In genomic region chr13:5802826-5803225, GRCm38 (mm10) we compare ENCODE assay signal across 7 mouse cellular contexts. TPM values are rescaled to one million over a fixed set of nuclear protein-coding genes. Genes with fewer than 3 reads are reported as not detected.
A peak's percentile ranks its signal among the peaks of the same experiment; 100 is the strongest.
DNase-seq lines count a peak whose midpoint lies in the region; ATAC-seq and TF ChIP-seq lines count a peak whose summit lies in the region.

No protein-coding gene starts in this region.

- TF ChIP-seq POLR2A in CH12.LX (IDR thresholded peaks at IDR 0.05; ENCODE audit: low read depth, low read length): no peak

- 40% methylated on average over 14 of the region's 14 CpGs for WGBS in intestine, embryonic 16.5 days
- WGBS in forebrain, embryonic 11.5 days: 72% methylated on average over 14 of the region's 14 CpGs

- dilution Hi-C loops in CH12.LX (cut with MboI; ENCODE audit: extremely low pct_ligation_motif_present, extremely low pct_unique_long_range_greater_than_20kb, low sequenced_read_pairs): no loop called here

- in situ Hi-C loops in CH12.LX (cut with MboI; ENCODE audit: low pct_ligation_motif_present, low pct_unique_long_range_greater_than_20kb, low sequenced_read_pairs): no loop called here

- 0 out of 2 replicates have a peak, but pooled peaks have one; percentile 7 for ATAC-seq in intestine, embryonic 16.5 days
- no peak for ATAC-seq in forebrain, embryonic 11.5 days (replicated peaks; ENCODE audit: low FRiP score)

- H3K4me1 ChIP-seq in CH12.LX (ENCODE audit: control insufficient read depth in 1 of 2, insufficient read depth in 2 of 2): peaks cover 11 to 22% of the 10 kb centered on the region in 2 experiments; a peak in 3 of 4 replicates
- 0 out of 2 replicates have a peak, but pooled peaks cover 3% of the 10 kb centered on the region for H3K4me1 ChIP-seq in intestine, embryonic 16.5 days (ENCODE audit: control insufficient read depth, insufficient read depth, low read length)
- H3K4me1 ChIP-seq in forebrain, embryonic 11.5 days (replicated peaks; ENCODE audit: control insufficient read depth, insufficient read depth, low read length): peaks cover 2% of the 10 kb centered on the region; the same call in 1 of the 2 replicates

- H3K9me3 ChIP-seq in CH12.LX (replicated peaks; ENCODE audit: low read length): no peaks in the 10 kb centered on the region
- H3K9me3 ChIP-seq in intestine, embryonic 16.5 days (ENCODE audit: control insufficient read depth, low read length): no peaks in the 10 kb centered on the region
- no peaks in the 10 kb centered on the region for H3K9me3 ChIP-seq in forebrain, embryonic 11.5 days (ENCODE audit: control insufficient read depth, low read length)

- no peak for TF ChIP-seq RAD21 in CH12.LX (IDR thresholded peaks at IDR 0.05; ENCODE audit: low read depth, low read length)

- no peak for TF ChIP-seq EP300 in CH12.LX (IDR thresholded peaks at IDR 0.05; ENCODE audit: low read length)

- H3K27me3 ChIP-seq in CH12.LX (replicated peaks): no peaks in the 10 kb centered on the region
- no peaks in the 10 kb centered on the region for H3K27me3 ChIP-seq in intestine, embryonic 16.5 days (replicated peaks; ENCODE audit: control insufficient read depth, insufficient read depth, low read length)
- no peaks in the 10 kb centered on the region for H3K27me3 ChIP-seq in forebrain, embryonic 11.5 days (ENCODE audit: control insufficient read depth, insufficient read depth, low read length)

- no peak for TF ChIP-seq CTCF in CH12.LX (conservative IDR thresholded peaks at IDR 0.05 in 1 of 2, IDR thresholded peaks at IDR 0.05 in 1 of 2; ENCODE audit: low read depth in 2 of 2, low read length in 2 of 2)

- no peak overlapping the region for H3K4me2 ChIP-seq in CH12.LX (ENCODE audit: insufficient read depth, low read depth, poor library complexity, severe bottlenecking)
- 0 out of 2 replicates have a peak overlapping the region, but pooled peaks have one; percentile 22 for H3K4me2 ChIP-seq in intestine, embryonic 16.5 days (ENCODE audit: low read depth, low read length)
- H3K4me2 ChIP-seq in forebrain, embryonic 11.5 days (ENCODE audit: low read depth, low read length, severe bottlenecking): no peak overlapping the region

- no peaks in the 10 kb centered on the region for H3K36me3 ChIP-seq in CH12.LX (replicated peaks in 1 of 2; ENCODE audit: control insufficient read depth in 1 of 2, insufficient read depth in 1 of 2, low read length in 1 of 2)
- H3K36me3 ChIP-seq in intestine, embryonic 16.5 days (ENCODE audit: control insufficient read depth, insufficient read depth, low read length): no peaks in the 10 kb centered on the region
- H3K36me3 ChIP-seq in forebrain, embryonic 11.5 days (ENCODE audit: control insufficient read depth, insufficient read depth, low read length): no peaks in the 10 kb centered on the region

- no peak overlapping the region for H3K4me3 ChIP-seq in CH12.LX (replicated peaks in 1 of 3; ENCODE audit: low read depth in 2 of 3, low read length in 2 of 3, poor library complexity in 1 of 3)
- 0 out of 2 replicates have a peak overlapping the region, but pooled peaks have one; percentile 2 for H3K4me3 ChIP-seq in intestine, embryonic 16.5 days (ENCODE audit: low read length)
- no peak overlapping the region for H3K4me3 ChIP-seq in forebrain, embryonic 11.5 days (ENCODE audit: low read depth, low read length)

- H3K9ac ChIP-seq in CH12.LX (ENCODE audit: insufficient read depth, low read depth): no peak overlapping the region
- no peak overlapping the region for H3K9ac ChIP-seq in intestine, embryonic 16.5 days (ENCODE audit: low read depth, low read length)
- H3K9ac ChIP-seq in forebrain, embryonic 11.5 days (ENCODE audit: low read length): no peak overlapping the region

- H3K27ac ChIP-seq in CH12.LX (ENCODE audit: insufficient read depth, low read depth): no peak overlapping the region
- peak overlapping the region; percentile 76 for H3K27ac ChIP-seq in intestine, embryonic 16.5 days (ENCODE audit: low read length)
- no peak overlapping the region for H3K27ac ChIP-seq in forebrain, embryonic 11.5 days (ENCODE audit: low read depth, low read length)

- H3K79me2 ChIP-seq in CH12.LX (replicated peaks; ENCODE audit: control insufficient read depth, extremely low read depth, insufficient read depth, poor library complexity, severe bottlenecking): no peaks in the 10 kb centered on the region

- no peak for DNase-seq in CH12.LX (ENCODE audit: extremely low read depth)
- peak; percentile 13 for DNase-seq in brain, adult 2 months (ENCODE audit: low read depth, low spot score)
- DNase-seq in lung, postnatal 14 days: peak; percentile 36
- no peak for DNase-seq in forebrain, embryonic 11.5 days (ENCODE audit: low spot score)
- DNase-seq in right cerebral cortex, postnatal 4 days: no peak
- no peak for DNase-seq in gastrocnemius, adult 18-20 months (ENCODE audit: low spot score)

TF ChIP-seq in CH12.LX, 34 proteins besides CTCF, POLR2A, EP300 and RAD21:
- TF ChIP-seq MAFK (IDR thresholded peaks at IDR 0.05; ENCODE audit: insufficient replicate concordance, low read length): peak; percentile 15; the same call in 1 of the 2 replicates
- TF ChIP-seq ZNF384 (IDR thresholded peaks at IDR 0.05; ENCODE audit: low read depth, low read length): no peak

RNA-seq across cellular contexts. Expression of gene Klf6, which starts 58.5 kb away (rescaled TPM):
- total RNA-seq in CH12.LX (2012; rRNA removed): 6.3 and 6.6 TPM in 2 replicates
- 21.0 and 23.7 TPM in 2 replicates for total RNA-seq in CH12.LX (2014; rRNA removed)
- 15.8 and 17.5 TPM in 2 replicates for polyA plus RNA-seq in CH12.LX (2012; ENCODE audit: insufficient read length, low read depth)
- polyA plus RNA-seq in intestine, embryonic 16.5 days (2015; fragmentation: Nextera tagmentation; extraction: Ambion mirVana): 66.9 and 71.5 TPM in 2 replicates
- polyA plus RNA-seq in forebrain, embryonic 11.5 days (2014; fragmentation: Nextera tagmentation; extraction: Ambion mirVana): 49.5 and 51.8 TPM in 2 replicates
- total RNA-seq in gastrocnemius, adult 18-20 months (2021): 10 to 100 TPM; 23.4 to 34.7 TPM

Comparison
In these comparisons a context has a peak if more than half of its experiments do, and no peak if none do; other contexts are left out.
1. DNase-seq: peak in brain, adult 2 months (single experiment) and lung, postnatal 14 days (single experiment); none in CH12.LX (single experiment), forebrain, embryonic 11.5 days (single experiment), right cerebral cortex, postnatal 4 days (single experiment) and gastrocnemius, adult 18-20 months (single experiment).